Mouse (Mus musculus) lung, adult 2 months (tissue): Measurements from ENCODE around the gene Cdrt4. TPM values are rescaled to one million over a fixed set of nuclear protein-coding genes. Genes with fewer than 3 reads are reported as not detected.

Experiments used
- DNase-seq: peaks from one replicate; pipeline ENCODE4 v3.0.0; 2022
- H3K4me1 ChIP-seq: fragments of 200-500 bp; 2 replicates; pipeline ENCODE4 v1.6.1; 2011; ENCODE audit warnings: low read length; ENCODE audit not compliant: control insufficient read depth, insufficient read depth
- H3K4me3 ChIP-seq: fragments of 200-500 bp; replicated peaks from 2 replicates; pipeline ENCODE3; 2011; ENCODE audit warnings: low read depth, mild to moderate bottlenecking, control low read depth, low read length; ENCODE audit errors: extremely low read depth
- CTCF ChIP-seq: fragments of 200-500 bp; IDR thresholded peaks from 2 replicates; pipeline ENCODE4 v1.5.1; 2011; ENCODE audit warnings: mild to moderate bottlenecking, low read length, control low read depth; ENCODE audit not compliant: insufficient read depth
- POLR2A ChIP-seq: fragments of 200-500 bp; IDR thresholded peaks from 2 replicates; pipeline ENCODE4 v1.6.1; 2011; ENCODE audit warnings: low read depth, mild to moderate bottlenecking, control low read depth, low read length, borderline replicate concordance; ENCODE audit errors: extremely low read depth
- WGBS: fragments of 180-500 bp; shearing (Covaris S2); methylation state at CpG from one replicate; pipeline ENCODE4 v1.1.7; 2018; 5-methylcytosine and 5-hydroxymethylcytosine counted together
- polyA plus RNA-seq: library from polyadenylated mRNA; depleted of rRNA; stranded (reverse); fragments of >200 nt; gene quantifications from 2 replicates; pipeline ENCODE4 v1.2.3, GENCODE M21; 2012; rRNA removed

Gene Cdrt4
- polyA plus RNA-seq, 1 experiment = 0.73 TPM

DNA sequence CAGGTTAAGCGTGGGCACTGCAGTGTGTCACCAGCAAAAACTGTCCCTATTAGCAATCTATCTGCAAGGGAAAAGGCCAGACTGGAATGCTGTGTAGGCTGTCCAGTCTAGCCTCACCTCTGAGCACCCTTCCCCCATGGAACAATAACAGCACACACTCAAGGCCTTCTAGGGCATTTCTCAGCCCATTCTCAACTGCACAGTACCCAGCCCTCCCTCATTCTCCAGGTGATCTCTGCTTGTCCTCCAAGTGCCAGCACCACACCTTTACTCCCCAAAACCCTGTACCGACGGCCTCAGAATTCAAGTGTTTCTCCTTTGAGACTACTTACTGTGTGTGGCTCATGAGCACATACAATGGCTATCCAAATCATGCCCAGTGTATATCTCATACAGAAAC is 77.1 kb downstream of the Cdrt4 start:
- WGBS = 78% methylated on average over 3 of the region's 3 CpGs
- no peak for DNase-seq
- TF ChIP-seq POLR2A (no peak), CTCF (no peak)
- no peak overlapping the region for H3K4me3 ChIP-seq
- peaks cover 28% of the 10 kb centered on the region for H3K4me1 ChIP-seq

DNA sequence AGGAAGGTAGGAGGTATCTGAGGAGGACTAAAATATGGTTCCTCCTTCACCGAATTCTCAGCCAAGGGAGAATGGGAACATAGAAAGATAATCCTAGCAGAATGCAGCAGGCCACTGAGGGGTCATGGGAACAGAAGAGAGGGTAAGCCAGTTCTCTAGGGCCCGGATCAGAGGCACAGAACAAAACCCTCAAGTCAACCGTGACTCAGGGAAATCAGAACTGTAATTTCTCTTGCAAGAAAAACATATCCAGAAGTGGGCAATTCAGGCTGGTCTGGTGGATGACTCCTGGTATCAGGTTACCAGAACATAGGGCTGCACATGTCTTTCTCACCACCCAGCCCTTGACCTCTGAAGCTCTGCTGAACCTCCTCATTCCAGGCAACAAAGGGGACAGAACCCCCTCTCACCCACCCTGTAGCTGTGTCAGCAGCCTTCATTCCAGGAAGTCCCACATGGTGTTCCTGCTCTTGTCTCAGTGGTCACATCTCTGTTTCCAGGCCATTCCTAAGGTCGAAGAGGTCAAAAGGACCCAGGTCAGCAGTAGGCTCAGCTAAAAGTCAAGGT is 78.2 kb downstream of the Cdrt4 start:
- TF ChIP-seq CTCF = no peak
- no peak for TF ChIP-seq POLR2A
- WGBS = 57% methylated on average over 4 of the region's 4 CpGs
- Histone ChIP-seq H3K4me3 (no peak overlapping the region), H3K4me1 (peaks cover 26% of the 10 kb centered on the region)
- DNase-seq = no peak

DNA sequence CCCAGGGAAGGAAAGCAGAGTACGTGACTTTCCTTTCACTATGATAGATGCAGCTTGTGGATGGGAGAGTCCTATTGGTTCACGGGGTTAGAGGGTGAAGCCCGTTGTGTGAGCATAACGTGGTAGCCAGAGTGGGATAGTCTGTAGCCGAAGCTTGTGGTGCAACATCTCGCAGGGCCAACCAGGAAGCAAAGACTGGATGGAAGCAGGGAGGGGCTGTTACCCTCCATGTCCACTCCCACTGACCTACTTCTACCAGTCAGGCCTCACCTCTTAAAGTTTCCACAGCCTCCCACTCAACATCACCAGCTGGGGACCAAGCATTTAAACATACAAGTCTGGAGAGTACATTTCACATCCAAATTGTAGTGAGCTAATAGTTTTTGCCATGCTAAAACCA is 78.7 kb downstream of the Cdrt4 start:
- Histone ChIP-seq H3K4me3 (no peak overlapping the region), H3K4me1 (peaks cover 26% of the 10 kb centered on the region)
- no peak for DNase-seq
- 60% methylated on average over 6 of the region's 6 CpGs for WGBS
- TF ChIP-seq CTCF (no peak), POLR2A (no peak)

DNA sequence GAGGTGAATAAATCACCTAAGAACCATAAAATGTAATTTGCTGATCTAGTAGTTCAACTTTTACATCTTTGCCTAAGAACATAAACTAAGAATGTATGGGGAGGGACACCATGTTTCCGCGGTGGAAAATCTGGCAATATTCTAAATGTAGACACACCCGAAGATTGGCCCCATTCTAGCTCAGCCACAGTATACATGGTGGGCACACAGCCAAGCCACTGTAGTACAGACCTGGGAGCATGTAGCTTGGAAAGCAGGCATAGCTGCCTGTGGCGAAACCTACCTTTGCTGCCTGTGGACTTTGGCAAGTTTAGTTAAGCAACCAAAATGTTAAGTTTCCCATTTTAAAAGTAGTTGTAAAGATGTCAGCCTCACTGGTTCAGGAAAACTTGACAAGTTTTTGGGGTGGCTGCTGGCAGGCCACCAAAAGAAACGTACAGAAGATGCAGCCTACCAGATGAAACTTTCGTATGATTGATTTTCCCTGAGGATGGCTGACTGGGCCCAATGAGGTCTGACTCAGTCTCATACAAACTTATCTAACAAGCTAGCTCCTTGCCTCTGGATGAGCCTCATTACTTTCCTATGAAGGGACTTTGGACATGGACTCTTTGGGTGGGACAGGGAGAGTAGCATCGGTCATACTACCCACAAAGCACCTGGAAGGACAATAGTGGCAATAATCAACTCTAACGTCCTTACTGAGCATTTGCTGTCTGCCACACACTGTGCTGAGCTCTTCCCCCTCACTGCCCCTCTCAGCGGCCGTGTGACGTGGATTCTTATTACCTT is 84.6 kb downstream of the Cdrt4 start:
- no peak for TF ChIP-seq CTCF
- TF ChIP-seq POLR2A = no peak
- no peaks in the 10 kb centered on the region for H3K4me1 ChIP-seq
- 72% methylated on average over 11 of the region's 11 CpGs for WGBS
- no peak for DNase-seq
- no peak overlapping the region for H3K4me3 ChIP-seq

DNA sequence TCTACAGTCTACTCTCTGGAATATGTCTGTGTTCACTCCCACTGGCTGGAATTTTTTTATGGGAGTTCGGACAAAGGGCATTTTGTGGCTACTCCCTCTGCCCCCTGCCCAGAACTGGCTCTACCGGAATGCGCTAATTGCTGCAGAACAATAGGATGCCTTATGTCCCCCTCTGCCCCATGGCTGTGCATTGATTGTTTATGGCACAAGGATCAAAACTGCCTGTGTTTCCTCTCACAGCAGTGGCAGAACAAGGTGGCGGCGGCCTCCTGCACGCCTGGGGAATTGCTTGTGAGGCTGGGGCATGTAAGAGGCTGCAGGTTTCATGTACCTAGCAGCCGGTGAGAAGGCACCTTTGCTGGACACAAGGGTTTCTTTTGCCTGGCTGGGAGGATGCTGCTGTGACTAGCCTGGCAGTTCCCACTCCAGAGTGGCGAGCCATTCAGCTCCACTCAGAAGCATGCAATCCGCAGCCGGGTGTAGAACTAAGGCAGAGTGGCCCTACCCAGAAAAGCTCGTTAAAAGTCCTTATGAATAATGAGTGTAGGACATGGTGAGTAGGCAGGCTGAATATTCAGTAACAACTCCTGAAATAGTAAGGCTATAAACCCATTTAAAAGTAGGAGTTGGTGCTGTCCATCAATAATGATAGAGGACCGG is 89.1 kb downstream of the Cdrt4 start:
- no peak for TF ChIP-seq CTCF
- TF ChIP-seq POLR2A = no peak
- H3K4me3 ChIP-seq = no peak overlapping the region
- 71% methylated on average over 12 of the region's 12 CpGs for WGBS
- DNase-seq = no peak
- H3K4me1 ChIP-seq = no peaks in the 10 kb centered on the region

Other genes starting within 250 kb of the Cdrt4 start
- gene Zfp287, start 219.3 kb upstream of the Cdrt4 start, polyA plus RNA-seq = 2.8 and 3.9 TPM in 2 replicates
- not detected in 2 replicates for gene Gm10428, start 198.1 kb upstream of the Cdrt4 start, polyA plus RNA-seq
- 0.54 and 1.1 TPM in 2 replicates for gene Zfp286, start 161.7 kb upstream of the Cdrt4 start, polyA plus RNA-seq
- 23.7 and 24.5 TPM in 2 replicates for gene Trim16, start 131.0 kb upstream of the Cdrt4 start, polyA plus RNA-seq
- 0.38 and 0.84 TPM in 2 replicates for gene Fbxw10, start 104.1 kb upstream of the Cdrt4 start, polyA plus RNA-seq
- gene Tvp23b, start 71.7 kb upstream of the Cdrt4 start, polyA plus RNA-seq = 12.9 and 21.4 TPM in 2 replicates
- gene Tekt3, start 110.5 kb downstream of the Cdrt4 start, polyA plus RNA-seq = 0.40 and 0.43 TPM in 2 replicates
- 384 and 556 TPM in 2 replicates for gene Pmp22, start 177.8 kb downstream of the Cdrt4 start, polyA plus RNA-seq